Mouse (Mus musculus): Measurements from ENCODE around the gene Usp31.

- no peak for TF ChIP-seq CTCF (IDR thresholded peaks at IDR 0.05; ENCODE audit: low read depth)
- TF ChIP-seq EP300 (IDR thresholded peaks at IDR 0.05; ENCODE audit: low read depth), result no peak
Measured at GRCm38 (mm10) chr7:121691803-121692202, 15.2 kb downstream of the Usp31 start.

Measured in heart, postnatal 0 days (tissue).